Mouse (Mus musculus): ENCODE data around the gene Fam217a.
"Not testable (repeated sequence)": the region's sequence is repeated elsewhere in the genome, so short reads cannot be mapped to it uniquely, and the experiment has no call there.

Fam217a gene

GRCm38 (mm10) chr13:34924210-34924609 is at the start of gene Fam217a, which contains the start of gene 4933417A18Rik:
Fam217a (minus strand) TSS chr13:34924310.
4933417A18Rik (plus strand) TSS chr13:34924409.
- DNase-seq = no peak

DNA sequence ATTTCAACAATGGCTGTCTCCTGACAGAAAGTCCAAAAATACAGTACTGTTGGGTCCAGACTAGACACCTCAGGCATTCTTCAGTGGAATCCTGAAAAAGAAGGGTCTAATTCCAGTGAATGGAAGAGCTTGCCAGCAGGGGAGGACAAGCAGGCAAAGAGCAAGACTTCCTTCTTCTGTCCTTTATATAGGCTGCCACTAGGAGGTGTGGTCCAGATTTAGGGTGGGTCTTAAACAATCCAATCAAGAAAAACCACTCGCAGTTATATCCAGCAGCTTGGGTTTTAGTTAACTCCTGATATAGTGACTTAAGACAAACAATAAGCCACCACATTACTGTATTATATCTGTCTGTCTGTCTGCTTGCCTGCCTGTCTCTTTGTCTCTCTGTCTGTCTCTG is 49.7 kb upstream of the Fam217a start:
- no peak for DNase-seq

GRCm38 (mm10) chr13:34973149-34973548 is 49.0 kb upstream of the Fam217a start:
- DNase-seq = no peak

GRCm38 (mm10) chr13:34972456-34972855 is 48.3 kb upstream of the Fam217a start:
- not testable (repeated sequence) for DNase-seq

DNA sequence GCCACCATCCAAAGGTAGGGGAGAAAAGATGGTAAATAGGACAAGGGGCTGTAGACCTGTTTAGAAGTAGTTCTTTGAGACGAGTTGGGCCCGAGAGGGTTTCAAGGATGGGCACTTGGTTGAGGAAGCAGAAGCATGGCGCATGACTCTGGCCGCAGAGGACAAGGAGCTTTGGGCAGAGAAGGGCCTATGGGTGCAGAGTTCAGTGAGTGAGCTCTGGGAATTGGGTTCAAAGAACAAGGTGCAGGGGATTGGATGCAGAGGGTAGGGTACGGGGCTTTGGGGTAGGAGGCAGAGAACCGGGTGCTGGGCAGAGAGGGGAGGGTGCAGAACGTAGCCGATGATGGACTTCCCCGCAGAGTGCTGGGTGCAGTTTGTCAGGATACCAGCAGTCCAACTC is 41.5 kb upstream of the Fam217a start:
- DNase-seq = not testable (repeated sequence)

GRCm38 (mm10) chr13:34964866-34965265 is 40.8 kb upstream of the Fam217a start:
- DNase-seq = no peak

GRCm38 (mm10) chr13:34964419-34964818 is 40.3 kb upstream of the Fam217a start:
- no peak for DNase-seq

- peak; percentile 77 to 80 for DNase-seq
Observed at GRCm38 (mm10) chr13:34963511-34964397, 39.6 kb upstream of the Fam217a start, which contains the start of gene Eci3. Eci3 (minus strand) TSS chr13:34963810.

- DNase-seq = no peak
Observed at GRCm38 (mm10) chr13:34960996-34961770, 37.1 kb upstream of the Fam217a start.

DNA sequence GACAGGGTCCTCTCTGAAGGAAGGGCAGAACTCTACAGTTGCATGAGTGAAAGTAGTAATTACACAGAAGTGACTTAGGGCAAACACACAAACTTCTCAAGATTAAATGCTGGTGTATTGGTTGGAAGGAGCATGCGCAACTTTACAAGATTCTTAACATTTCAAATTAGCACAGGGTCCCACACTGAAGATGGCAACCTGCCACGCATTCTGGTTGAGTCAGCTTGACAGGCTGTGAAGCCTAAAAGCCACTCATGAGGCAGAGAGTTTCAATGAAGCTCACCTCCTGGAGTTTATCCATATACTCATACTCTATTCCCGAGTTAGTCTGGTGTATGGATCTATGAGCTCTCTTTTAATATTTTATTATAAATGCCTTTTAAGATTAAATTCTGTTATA is 34.0 kb upstream of the Fam217a start:
- not testable (repeated sequence) for DNase-seq

- DNase-seq = no peak
Observed at GRCm38 (mm10) chr13:34956901-34957300, 32.8 kb upstream of the Fam217a start.

DNA sequence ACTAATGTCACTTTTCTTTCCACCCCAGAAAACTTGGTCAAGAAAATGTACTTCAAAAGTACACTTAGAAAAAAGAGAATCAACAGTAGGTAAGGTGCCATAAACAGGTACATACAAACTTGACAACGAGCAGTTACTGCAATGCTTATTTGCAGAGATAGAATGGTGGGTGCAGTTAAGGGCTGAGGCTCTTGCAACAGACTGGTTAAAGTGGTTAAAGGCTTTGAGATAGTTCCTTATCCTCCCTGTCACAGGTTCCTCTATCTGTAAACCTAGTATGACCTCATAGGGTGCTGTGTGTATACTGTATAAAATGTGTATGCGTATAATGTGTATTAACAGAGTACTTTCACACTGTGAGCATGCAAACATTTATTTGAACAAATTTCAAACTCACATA is 27.3 kb upstream of the Fam217a start:
- not testable (repeated sequence) for DNase-seq

GRCm38 (mm10) chr13:34942370-34942769 is 18.3 kb upstream of the Fam217a start:
- no peak for DNase-seq

GRCm38 (mm10) chr13:34934931-34935644 is 11.0 kb upstream of the Fam217a start:
- DNase-seq = no peak

- no peak for DNase-seq
Observed at GRCm38 (mm10) chr13:34916520-34917167, 7.5 kb downstream of the Fam217a start.

- no peak for DNase-seq
Observed at GRCm38 (mm10) chr13:34914614-34915013, 9.5 kb downstream of the Fam217a start.

DNA sequence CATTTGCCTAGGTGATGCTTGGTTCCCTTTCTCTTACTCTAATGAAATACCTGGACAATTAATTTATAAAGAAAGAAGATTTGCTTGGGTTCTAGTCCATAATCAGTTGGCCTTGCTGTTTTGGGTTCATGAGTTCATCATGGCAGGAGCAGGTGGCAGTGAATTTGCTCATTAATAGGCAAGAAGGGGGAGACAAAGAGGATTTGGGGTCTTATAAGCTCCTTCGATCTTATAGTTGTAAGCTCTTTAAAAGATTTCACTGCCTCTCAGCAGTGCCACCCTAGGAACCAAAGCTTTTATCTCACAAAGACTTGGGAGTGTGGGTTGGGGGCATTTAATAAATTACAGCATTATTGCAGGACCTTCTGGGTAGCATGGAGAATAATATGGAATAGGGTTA is 31.2 kb downstream of the Fam217a start:
- no peak for DNase-seq

DNA sequence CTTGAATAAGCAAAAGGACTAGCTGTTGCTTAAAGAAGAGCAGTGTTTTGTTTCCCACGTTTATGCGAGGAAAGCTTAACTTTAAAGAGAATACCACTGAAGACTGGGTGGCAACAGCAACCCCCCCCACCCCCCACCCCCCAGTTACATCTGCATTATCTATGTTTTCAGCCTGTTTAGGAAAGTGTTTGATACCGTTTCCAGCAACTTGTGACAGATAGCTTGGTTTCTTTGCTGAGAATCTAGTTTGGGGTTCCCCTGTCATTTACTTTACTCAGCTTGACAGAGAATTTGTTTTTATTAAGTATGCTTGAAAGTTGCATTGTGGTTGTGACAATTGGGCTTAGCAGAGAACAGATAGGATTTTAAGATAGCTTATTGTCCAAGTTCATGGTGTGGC is 47.6 kb downstream of the Fam217a start:
- no peak for DNase-seq

GRCm38 (mm10) chr13:34875741-34876445 is 48.2 kb downstream of the Fam217a start:
- DNase-seq = peak; percentile 67 to 72

- DNase-seq = peak; percentile 92 to 94
Observed at GRCm38 (mm10) chr13:34875166-34875710, 48.9 kb downstream of the Fam217a start, which contains the start of gene Prpf4b. Prpf4b (plus strand) TSS chr13:34875302.

- DNase-seq = not testable (repeated sequence)
Observed at GRCm38 (mm10) chr13:34874736-34875135, 49.4 kb downstream of the Fam217a start.
